Mouse (Mus musculus) liver, adult 2 months (tissue): ENCODE measurements at regions not wholly inside any gene's neighbourhood (a gene's known extent, or its start where the extent isn't known, plus 50 kb on each side); places are given as distances from the start of the nearest gene placed in this dataset.

ENCODE experiments used
- DNase-seq: peaks from one replicate; pipeline ENCODE4 v3.0.0-alpha.2; 2011; ENCODE audit warnings: low read depth, low spot score; ENCODE audit errors: extremely low read depth
- H3K27ac ChIP-seq: fragments of 200-500 bp; replicated peaks from 2 replicates; pipeline ENCODE4 v1.5.1; 2012; ENCODE audit warnings: low read depth, mild to moderate bottlenecking, control low read depth, inconsistent platforms, low read length; ENCODE audit not compliant: insufficient read depth
- H3K27me3 ChIP-seq: fragments of 200-500 bp; 2 replicates; pipeline ENCODE4 v1.6.1; 2012; ENCODE audit warnings: mild to moderate bottlenecking, moderate library complexity, low read length, inconsistent platforms; ENCODE audit not compliant: control insufficient read depth, insufficient read depth
- H3K36me3 ChIP-seq: fragments of 200-500 bp; 2 replicates; pipeline ENCODE4 v1.6.1; 2012; ENCODE audit warnings: low read length, inconsistent platforms; ENCODE audit not compliant: control insufficient read depth, insufficient read depth
- H3K4me1 ChIP-seq: fragments of 200-500 bp; 2 replicates; pipeline ENCODE4 v1.6.1; 2011; ENCODE audit warnings: low read length; ENCODE audit not compliant: control insufficient read depth, insufficient read depth
- H3K4me3 ChIP-seq: fragments of 200-500 bp; 2 replicates; pipeline ENCODE4 v1.5.1; 2011; ENCODE audit warnings: low read depth, mild to moderate bottlenecking, control low read depth, low read length, moderate library complexity; ENCODE audit not compliant: insufficient read depth
- H3K79me2 ChIP-seq: fragments of 200-500 bp; 2 replicates; pipeline ENCODE4 v1.6.1; 2012; ENCODE audit warnings: inconsistent platforms, mild to moderate bottlenecking, low read length, moderate library complexity; ENCODE audit not compliant: control insufficient read depth, insufficient read depth
- H3K9ac ChIP-seq: fragments of 200-500 bp; 2 replicates; pipeline ENCODE4 v1.6.1; 2012; ENCODE audit warnings: low read depth, mild to moderate bottlenecking, control low read depth, inconsistent platforms, low read length
- CTCF ChIP-seq: fragments of 200-500 bp; IDR thresholded peaks from 2 replicates; pipeline ENCODE4 v1.5.1; 2011; ENCODE audit warnings: low read depth, low read length, control low read depth
- POLR2A ChIP-seq: fragments of 200-500 bp; IDR thresholded peaks from 2 replicates; pipeline ENCODE4 v1.6.1; 2011; ENCODE audit warnings: low read length, control low read depth; ENCODE audit not compliant: insufficient read depth; ENCODE audit errors: extremely low read depth
- WGBS: fragments of 180-500 bp; shearing (Covaris S2); methylation state at CpG from one replicate; pipeline ENCODE4 v1.1.7; 2018; 5-methylcytosine and 5-hydroxymethylcytosine counted together

- no peak overlapping the region for H3K27ac ChIP-seq
- TF ChIP-seq CTCF (no peak), POLR2A (no peak)
- no peaks in the 10 kb centered on the region for H3K27me3 ChIP-seq
- no peaks in the 10 kb centered on the region for H3K36me3 ChIP-seq
- H3K9ac ChIP-seq: no peak overlapping the region
- WGBS: 74% methylated on average over 1 of the region's 1 CpGs
- no peak overlapping the region for H3K4me3 ChIP-seq
- no peaks in the 10 kb centered on the region for H3K4me1 ChIP-seq
- no peak for DNase-seq
- no peaks in the 10 kb centered on the region for H3K79me2 ChIP-seq
Measured at GRCm38 (mm10) chr17:79501031-79501474, 110.6 kb upstream of the Rmdn2 start.

DNA sequence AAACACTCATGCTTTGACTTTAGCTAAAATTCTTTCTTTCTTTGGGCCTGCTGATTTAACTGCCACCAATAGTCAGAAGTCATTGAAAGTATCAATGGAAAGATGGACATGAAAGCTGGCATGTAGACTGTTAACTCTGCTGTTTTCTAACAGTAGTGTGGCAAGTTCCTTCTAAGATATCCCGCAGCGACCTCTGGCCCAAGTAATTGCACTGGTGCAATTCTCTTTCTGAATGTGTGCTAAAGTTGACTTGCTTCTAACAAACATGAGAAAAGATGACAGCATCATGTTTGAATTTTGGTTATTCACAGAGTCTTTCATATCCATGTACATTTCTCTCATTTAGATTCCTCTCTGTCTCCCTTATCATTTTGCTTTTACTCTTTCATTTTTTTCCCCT, 109.7 kb upstream of the Rmdn2 start:
- no peaks in the 10 kb centered on the region for H3K27me3 ChIP-seq
- H3K4me3 ChIP-seq: no peak overlapping the region
- DNase-seq: no peak
- no peak overlapping the region for H3K27ac ChIP-seq
- H3K4me1 ChIP-seq: no peaks in the 10 kb centered on the region
- no peaks in the 10 kb centered on the region for H3K79me2 ChIP-seq
- TF ChIP-seq POLR2A (no peak), CTCF (no peak)
- no peak overlapping the region for H3K9ac ChIP-seq
- WGBS: 87% methylated on average over 2 of the region's 2 CpGs
- H3K36me3 ChIP-seq: no peaks in the 10 kb centered on the region

DNA sequence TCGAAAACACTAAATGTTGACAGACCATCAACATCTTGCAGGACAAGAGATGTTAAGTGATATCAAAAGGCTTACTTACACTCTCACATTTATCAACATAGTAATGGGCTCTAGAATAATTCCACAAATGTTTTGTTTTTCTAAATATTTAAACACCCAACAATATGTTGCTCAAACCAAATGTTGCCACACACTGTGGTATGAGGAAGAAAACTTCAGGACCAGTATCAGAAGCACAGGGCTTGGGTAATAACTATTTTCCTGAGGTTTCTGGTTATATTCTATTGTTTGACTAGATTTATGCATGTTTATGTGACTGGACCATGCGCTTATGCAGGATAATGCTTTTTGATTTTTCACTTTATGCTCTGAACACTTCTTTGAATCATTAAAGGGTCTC, 108.6 kb upstream of the Rmdn2 start:
- H3K79me2 ChIP-seq: no peaks in the 10 kb centered on the region
- H3K27ac ChIP-seq: no peak overlapping the region
- H3K27me3 ChIP-seq: no peaks in the 10 kb centered on the region
- WGBS: 91% methylated on average over 2 of the region's 2 CpGs
- no peaks in the 10 kb centered on the region for H3K4me1 ChIP-seq
- no peak for DNase-seq
- H3K36me3 ChIP-seq: no peaks in the 10 kb centered on the region
- H3K9ac ChIP-seq: no peak overlapping the region
- no peak overlapping the region for H3K4me3 ChIP-seq
- TF ChIP-seq CTCF: no peak
- TF ChIP-seq POLR2A: no peak

- Histone ChIP-seq H3K36me3 (no peaks in the 10 kb centered on the region), H3K4me3 (no peak overlapping the region), H3K79me2 (no peaks in the 10 kb centered on the region), H3K4me1 (no peaks in the 10 kb centered on the region), H3K27me3 (no peaks in the 10 kb centered on the region), H3K9ac (no peak overlapping the region), H3K27ac (no peak overlapping the region)
- TF ChIP-seq POLR2A (no peak), CTCF (no peak)
- WGBS: 92% methylated on average over 3 of the region's 3 CpGs
- no peak for DNase-seq
Measured at GRCm38 (mm10) chr17:79504209-79504608, 107.5 kb upstream of the Rmdn2 start.

DNA sequence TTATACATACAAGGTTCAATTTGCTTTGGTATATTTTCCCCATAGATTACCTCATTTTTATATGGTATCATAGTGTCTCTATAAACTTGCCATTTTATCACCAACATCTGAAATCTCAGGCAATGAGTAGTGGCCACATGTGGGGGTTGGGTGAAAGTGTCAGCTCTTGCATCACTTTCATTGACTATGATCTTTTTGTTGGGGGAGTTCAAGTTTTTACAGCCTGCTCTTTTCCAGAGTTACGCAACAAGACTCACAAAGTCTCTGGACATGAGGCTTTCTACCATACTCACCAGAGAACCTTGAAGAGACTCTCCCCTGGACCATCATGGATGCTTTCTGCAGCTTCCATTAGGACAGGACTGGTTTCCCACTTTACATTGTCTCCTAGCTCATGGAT, 106.1 kb upstream of the Rmdn2 start:
- Histone ChIP-seq H3K79me2 (no peaks in the 10 kb centered on the region), H3K4me3 (no peak overlapping the region), H3K27me3 (no peaks in the 10 kb centered on the region), H3K4me1 (no peaks in the 10 kb centered on the region), H3K36me3 (no peaks in the 10 kb centered on the region), H3K9ac (no peak overlapping the region), H3K27ac (no peak overlapping the region)
- 69% methylated on average over 1 of the region's 1 CpGs for WGBS
- DNase-seq: peak; percentile 9
- no peak for TF ChIP-seq CTCF
- TF ChIP-seq POLR2A: no peak

GRCm38 (mm10) chr17:79509281-79509680, 102.4 kb upstream of the Rmdn2 start:
- H3K27me3 ChIP-seq: no peaks in the 10 kb centered on the region
- H3K27ac ChIP-seq: no peak overlapping the region
- H3K4me1 ChIP-seq: no peaks in the 10 kb centered on the region
- H3K79me2 ChIP-seq: no peaks in the 10 kb centered on the region
- H3K4me3 ChIP-seq: no peak overlapping the region
- peak; percentile 4 for DNase-seq
- H3K36me3 ChIP-seq: no peaks in the 10 kb centered on the region
- TF ChIP-seq POLR2A: no peak
- TF ChIP-seq CTCF: no peak
- H3K9ac ChIP-seq: no peak overlapping the region
- WGBS: 75% methylated on average over 8 of the region's 8 CpGs
